In genomic region chr9:62050801-62051200, GRCm38 (mm10) we compare ENCODE assay signal across 9 mouse cellular contexts. TPM values are rescaled to one million over a fixed set of nuclear protein-coding genes. Genes with fewer than 3 reads are reported as not detected.
DNase-seq lines count a peak whose midpoint lies in the region; ATAC-seq and TF ChIP-seq lines count a peak whose summit lies in the region.
"Had no signal": no experiment of that assay in that cellular context is flagged by ENCODE, and none has a peak within 500 bp of the region (broad histone marks: within the 10 kb centered on the region; RNA-seq: fewer than 3 reads in every experiment).

No protein-coding gene starts in this region.

- H3K9me3 ChIP-seq in forebrain, embryonic 14.5 days (replicated peaks; ENCODE audit: control insufficient read depth, low read length): no peaks in the 10 kb centered on the region
- no peaks in the 10 kb centered on the region for H3K9me3 ChIP-seq in forebrain, embryonic 11.5 days (ENCODE audit: control insufficient read depth, low read length)
- H3K9me3 ChIP-seq in lung, embryonic 14.5 days (ENCODE audit: low read depth, low read length): no peaks in the 10 kb centered on the region
- H3K9me3 ChIP-seq: midbrain, embryonic 12.5 days had no signal

- 45% methylated on average over 4 of the region's 4 CpGs for WGBS in forebrain, embryonic 14.5 days
- 51% methylated on average over 4 of the region's 4 CpGs for WGBS in forebrain, embryonic 11.5 days
- 41% methylated on average over 4 of the region's 4 CpGs for WGBS in lung, embryonic 14.5 days

- TF ChIP-seq CTCF in lung, embryonic 14.5 days (IDR thresholded peaks at IDR 0.05; ENCODE audit: low read depth): peak; percentile 75

- intact Hi-C loops in gastrocnemius, postnatal 14 days (cut with DNase I; ENCODE audit: low total_unique reads): no loop called here

- DNase-seq in forebrain, embryonic 14.5 days (ENCODE audit: low spot score): peak; percentile 49
- DNase-seq in forebrain, embryonic 11.5 days (ENCODE audit: low spot score): no peak
- peak; percentile 75 for DNase-seq in lung, embryonic 14.5 days
- DNase-seq in lung, adult 18-20 months: no peak
- peak; percentile 68 for DNase-seq in embryo, embryonic 10.5 days (ENCODE audit: low spot score)
- DNase-seq in lung, postnatal 36 days: peak; percentile 19
- no peak for DNase-seq in gastrocnemius, postnatal 14 days
- DNase-seq in MN1 (ENCODE audit: low spot score): no peak

- no peaks in the 10 kb centered on the region for H3K36me3 ChIP-seq in forebrain, embryonic 14.5 days (ENCODE audit: control insufficient read depth, insufficient read depth, low read length)
- no peaks in the 10 kb centered on the region for H3K36me3 ChIP-seq in forebrain, embryonic 11.5 days (ENCODE audit: control insufficient read depth, insufficient read depth, low read length)
- no peaks in the 10 kb centered on the region for H3K36me3 ChIP-seq in lung, embryonic 14.5 days (ENCODE audit: insufficient read depth)
- H3K36me3 ChIP-seq: midbrain, embryonic 12.5 days had no signal

- no peak overlapping the region for H3K4me2 ChIP-seq in forebrain, embryonic 14.5 days (ENCODE audit: low read length)
- H3K4me2 ChIP-seq in forebrain, embryonic 11.5 days (ENCODE audit: low read depth, low read length, severe bottlenecking): no peak overlapping the region
- H3K4me2 ChIP-seq in lung, embryonic 14.5 days: no peak overlapping the region
- H3K4me2 ChIP-seq: midbrain, embryonic 12.5 days had no signal

- no peaks in the 10 kb centered on the region for H3K4me1 ChIP-seq in forebrain, embryonic 14.5 days (ENCODE audit: control insufficient read depth, insufficient read depth, low read length)
- H3K4me1 ChIP-seq in forebrain, embryonic 11.5 days (replicated peaks; ENCODE audit: control insufficient read depth, insufficient read depth, low read length): no peaks in the 10 kb centered on the region
- no peaks in the 10 kb centered on the region for H3K4me1 ChIP-seq in lung, embryonic 14.5 days (ENCODE audit: insufficient read depth)

- no peak for ATAC-seq in forebrain, embryonic 14.5 days
- no peak for ATAC-seq in forebrain, embryonic 11.5 days (replicated peaks; ENCODE audit: low FRiP score)
- ATAC-seq in lung, embryonic 14.5 days (ENCODE audit: insufficient read depth): no peak

- H3K9ac ChIP-seq in forebrain, embryonic 14.5 days (ENCODE audit: low read length): no peak overlapping the region
- H3K9ac ChIP-seq in forebrain, embryonic 11.5 days (ENCODE audit: low read length): no peak overlapping the region
- H3K9ac ChIP-seq in lung, embryonic 14.5 days: no peak overlapping the region
- H3K9ac ChIP-seq: midbrain, embryonic 12.5 days had no signal

- no peaks in the 10 kb centered on the region for H3K27me3 ChIP-seq in forebrain, embryonic 14.5 days (replicated peaks; ENCODE audit: control insufficient read depth, insufficient read depth, low read length)
- H3K27me3 ChIP-seq in forebrain, embryonic 11.5 days (ENCODE audit: control insufficient read depth, insufficient read depth, low read length): no peaks in the 10 kb centered on the region
- H3K27me3 ChIP-seq in lung, embryonic 14.5 days (ENCODE audit: insufficient read depth, low read length): no peaks in the 10 kb centered on the region
- H3K27me3 ChIP-seq: midbrain, embryonic 12.5 days had no signal

- no peak overlapping the region for H3K27ac ChIP-seq in forebrain, embryonic 14.5 days (ENCODE audit: low read depth, low read length)
- no peak overlapping the region for H3K27ac ChIP-seq in forebrain, embryonic 11.5 days (ENCODE audit: low read depth, low read length)
- H3K27ac ChIP-seq in lung, embryonic 14.5 days (ENCODE audit: low read depth): no peak overlapping the region
- H3K27ac ChIP-seq: midbrain, embryonic 12.5 days had no signal

- no peak overlapping the region for H3K4me3 ChIP-seq in forebrain, embryonic 14.5 days (ENCODE audit: low read depth, low read length)
- no peak overlapping the region for H3K4me3 ChIP-seq in forebrain, embryonic 11.5 days (ENCODE audit: low read depth, low read length)
- H3K4me3 ChIP-seq in lung, embryonic 14.5 days (ENCODE audit: low read depth, low read length): no peak overlapping the region
- H3K4me3 ChIP-seq: midbrain, embryonic 12.5 days had no signal

RNA-seq across cellular contexts. Expression of gene Paqr5, which starts 24.1 kb away (rescaled TPM):
- 0.53 and 0.55 TPM in 2 replicates for polyA plus RNA-seq in forebrain, embryonic 14.5 days (2014; fragmentation: Nextera tagmentation; extraction: Ambion mirVana)
- 0.49 and 0.60 TPM in 2 replicates for polyA plus RNA-seq in forebrain, embryonic 11.5 days (2014; fragmentation: Nextera tagmentation; extraction: Ambion mirVana)
- polyA plus RNA-seq in lung, embryonic 14.5 days (2014; fragmentation: Nextera tagmentation; extraction: Ambion mirVana): 1.7 and 3.7 TPM in 2 replicates
- total RNA-seq in gastrocnemius, postnatal 14 days (2021): under 1 TPM in 1 of 2 experiments, not detected in 1; 0.12 TPM

Comparison
In these comparisons a context has a peak if more than half of its experiments do, and no peak if none do; other contexts are left out.
1. DNase-seq: peak in forebrain, embryonic 14.5 days (single experiment), lung, embryonic 14.5 days (single experiment), embryo, embryonic 10.5 days (single experiment) and lung, postnatal 36 days (single experiment); none in forebrain, embryonic 11.5 days (single experiment), lung, adult 18-20 months (0 of 2), gastrocnemius, postnatal 14 days (single experiment) and MN1 (single experiment).